Mouse (Mus musculus) midbrain, embryonic 11.5 days (tissue): ENCODE measurements around the gene Psd. TPM values are rescaled to one million over a fixed set of nuclear protein-coding genes. Genes with fewer than 3 reads are reported as not detected.

Experiments
- microRNA counts: library from miRNA; unstranded; fragments of <30 nt; microRNA quantifications from one replicate; lab custom pipeline; 2015
- microRNA-seq: library from miRNA; unstranded; fragments of <30 nt; microRNA quantifications from one replicate; pipeline ENCODE4, GENCODE M21; 2017
- polyA plus RNA-seq: library from polyadenylated mRNA; unstranded; fragments of >200 nt; fragmentation: Nextera tagmentation; extraction: Ambion mirVana; gene quantifications from 2 replicates; pipeline ENCODE4 v1.2.1, GENCODE M21; 2014

Psd gene
- polyA plus RNA-seq, 1 experiment from 2014 or later, result 10.7 TPM

MicroRNA genes within 50 kb of the gene (microRNA counts, 519-probe panel; counts per million panel counts)
- not detected for microRNA mmu-miR-146b (lab: Ali Mortazavi, UCI)

Small RNA genes lying within 50 kb of the gene (microRNA-seq; reads per million reads assigned to microRNA genes)
- gene Mir146b, result 1.3 reads per million

Other genes starting within 250 kb of the Psd start
- gene Elovl3, start 195.3 kb downstream of the Psd start, polyA plus RNA-seq, result not detected in 2 replicates
- gene Pitx3, start 178.8 kb downstream of the Psd start, polyA plus RNA-seq, result 0.18 and 0.39 TPM in 2 replicates
- gene Gbf1, start 174.6 kb downstream of the Psd start, polyA plus RNA-seq, result 36.6 and 42.6 TPM in 2 replicates
- gene Nfkb2, start 22.8 kb downstream of the Psd start, polyA plus RNA-seq, result 3.2 and 3.9 TPM in 2 replicates
- 20.0 and 25.5 TPM in 2 replicates for gene Fbxl15, start 1.0 kb upstream of the Psd start, polyA plus RNA-seq
- gene Cuedc2, start 11.5 kb upstream of the Psd start, polyA plus RNA-seq, result 215 and 221 TPM in 2 replicates
- gene Mfsd13a, start 14.0 kb upstream of the Psd start, polyA plus RNA-seq, result 4.3 and 5.5 TPM in 2 replicates
- gene 2310034G01Rik, start 23.1 kb upstream of the Psd start, polyA plus RNA-seq, result 1.2 and 1.6 TPM in 2 replicates
- gene Actr1a, start 68.6 kb upstream of the Psd start, polyA plus RNA-seq, result 228 and 233 TPM in 2 replicates
- 33.7 and 38.7 TPM in 2 replicates for gene Sufu, start 69.7 kb upstream of the Psd start, polyA plus RNA-seq
- gene Trim8, start 174.5 kb upstream of the Psd start, polyA plus RNA-seq, result 28.6 and 31.7 TPM in 2 replicates
- gene Arl3, start 246.0 kb upstream of the Psd start, polyA plus RNA-seq, result 155 and 160 TPM in 2 replicates
- gene Sfxn2, start 246.2 kb upstream of the Psd start, polyA plus RNA-seq, result 12.1 and 12.7 TPM in 2 replicates